In the genomic region with DNA sequence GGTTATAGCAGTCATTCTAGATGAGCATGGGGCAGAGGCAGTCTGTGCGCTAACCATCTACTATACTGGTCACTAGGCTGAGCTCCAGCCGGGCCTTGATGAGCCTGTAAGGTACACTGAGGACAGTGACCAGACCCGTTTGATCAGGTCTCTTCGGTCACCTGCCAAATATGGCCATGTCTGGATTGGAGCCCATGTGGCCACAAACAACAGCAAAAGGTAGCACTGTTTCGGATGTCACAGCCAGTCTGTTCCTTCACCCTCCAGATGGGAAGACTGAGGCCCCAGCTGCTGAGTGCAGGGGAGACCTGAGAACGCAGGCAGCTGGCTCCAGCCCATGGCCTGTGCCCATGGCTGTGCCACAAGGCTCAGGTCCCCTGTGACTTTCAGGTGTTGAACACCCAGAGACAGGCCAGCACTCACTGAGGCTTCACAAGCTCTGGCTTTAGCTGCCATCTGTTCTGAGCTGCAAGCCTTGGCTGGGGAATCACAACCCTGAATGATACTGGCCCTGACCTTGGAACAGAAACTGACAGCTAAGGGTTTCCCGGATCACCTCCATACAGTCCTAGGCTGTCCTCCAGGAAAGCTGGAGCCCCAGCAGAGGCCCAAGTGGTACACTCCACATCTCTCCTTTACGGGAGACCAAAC, we compare ENCODE assay signal across 15 mouse cellular contexts. TPM values are rescaled to one million over a fixed set of nuclear protein-coding genes. Genes with fewer than 3 reads are reported as not detected.
DNase-seq lines count a peak whose midpoint lies in the region; ATAC-seq and TF ChIP-seq lines count a peak whose summit lies in the region.
"Had no signal": no experiment of that assay in that cellular context is flagged by ENCODE, and none has a peak within 500 bp of the region (broad histone marks: within the 10 kb centered on the region; RNA-seq: fewer than 3 reads in every experiment).

No protein-coding gene starts in this region.

- peaks cover 35% of the 10 kb centered on the region for H3K4me1 ChIP-seq in midbrain, embryonic 10.5 days
- H3K4me1 ChIP-seq in midbrain, embryonic 16.5 days (ENCODE audit: control insufficient read depth, insufficient read depth, low read length): no peaks in the 10 kb centered on the region
- H3K4me1 ChIP-seq in cerebellum, adult 2 months (ENCODE audit: control insufficient read depth, insufficient read depth, low read length): peaks cover 39% of the 10 kb centered on the region

- H3K27ac ChIP-seq in midbrain, embryonic 10.5 days (replicated peaks): 0 out of 2 replicates have a peak overlapping the region, but pooled peaks have one; percentile 1
- no peak overlapping the region; the same call in 1 of the 2 replicates for H3K27ac ChIP-seq in midbrain, embryonic 16.5 days (ENCODE audit: low read length)
- H3K27ac ChIP-seq in cerebellum, adult 2 months (ENCODE audit: insufficient read depth, low read length): peak overlapping the region; percentile 40
- H3K27ac ChIP-seq: neural tube, embryonic 12.5 days had no signal

- no peak for TF ChIP-seq POLR2A in cerebellum, adult 2 months (IDR thresholded peaks at IDR 0.05; ENCODE audit: borderline replicate concordance, insufficient read depth, low read length)

- peaks cover 99% of the 10 kb centered on the region for H3K36me3 ChIP-seq in midbrain, embryonic 10.5 days
- peaks cover 19% of the 10 kb centered on the region; the same call in 1 of the 2 replicates for H3K36me3 ChIP-seq in midbrain, embryonic 16.5 days (ENCODE audit: control insufficient read depth, insufficient read depth, low read length)

- no peaks in the 10 kb centered on the region for H3K27me3 ChIP-seq in midbrain, embryonic 10.5 days (ENCODE audit: low read depth, poor library complexity, severe bottlenecking)
- H3K27me3 ChIP-seq in midbrain, embryonic 16.5 days (ENCODE audit: control insufficient read depth, insufficient read depth, low read depth, low read length): no peaks in the 10 kb centered on the region
- H3K27me3 ChIP-seq in cerebellum, adult 2 months (ENCODE audit: control insufficient read depth, insufficient read depth, low read length): no peaks in the 10 kb centered on the region
- H3K27me3 ChIP-seq: limb, embryonic 13.5 days; neural tube, embryonic 12.5 days had no signal

- DNase-seq in gastrocnemius, postnatal 25 days: peak; percentile 58
- DNase-seq in gastrocnemius, postnatal 36 days: no peak
- DNase-seq in midbrain, embryonic 10.5 days (ENCODE audit: low spot score): no peak
- DNase-seq in cerebellum, adult 2 months: peak; percentile 72 to 79
- DNase-seq in skeletal muscle tissue, adult 2 months (ENCODE audit: low read depth, low spot score): peak; percentile 61
- no peak for DNase-seq in layer of hippocampus, adult 18-20 months (ENCODE audit: low spot score in 2 of 2)
- DNase-seq: layer of hippocampus, adult 9-11 months; retina, postnatal 1 day had no signal

- H3K4me3 ChIP-seq in midbrain, embryonic 10.5 days: no peak overlapping the region
- no peak overlapping the region for H3K4me3 ChIP-seq in midbrain, embryonic 16.5 days (ENCODE audit: low read depth, low read length)
- no peak overlapping the region for H3K4me3 ChIP-seq in cerebellum, adult 2 months (replicated peaks; ENCODE audit: insufficient read depth, low read depth, low read length)
- H3K4me3 ChIP-seq: limb, embryonic 13.5 days; neural tube, embryonic 12.5 days had no signal

- ATAC-seq in midbrain, embryonic 16.5 days: no peak
- no peak for ATAC-seq in monocyte, adult 5-6 weeks (replicated peaks; ENCODE audit: insufficient number of reproducible peaks, low FRiP score, low TSS enrichment, poor library complexity, severe bottlenecking)
- ATAC-seq: CD4-positive, CD25-positive, alpha-beta regulatory T cell, adult 4 months; hindbrain, embryonic 16.5 days had no signal

- TF ChIP-seq CTCF in cerebellum, adult 2 months (IDR thresholded peaks at IDR 0.05; ENCODE audit: borderline replicate concordance, insufficient read depth, low read depth, low read length): no peak

- no peak overlapping the region for H3K4me2 ChIP-seq in midbrain, embryonic 16.5 days (ENCODE audit: low read length)
- H3K4me2 ChIP-seq: heart, embryonic 11.5 days; limb, embryonic 13.5 days; neural tube, embryonic 12.5 days had no signal

- 94% methylated on average over 8 of the region's 8 CpGs for WGBS in midbrain, embryonic 10.5 days
- 93% methylated on average over 8 of the region's 8 CpGs for WGBS in midbrain, embryonic 16.5 days
- 28% methylated on average over 8 of the region's 8 CpGs for WGBS in cerebellum, adult 2 months

- no peaks in the 10 kb centered on the region for H3K9me3 ChIP-seq in midbrain, embryonic 10.5 days (replicated peaks)
- no peaks in the 10 kb centered on the region for H3K9me3 ChIP-seq in midbrain, embryonic 16.5 days (replicated peaks; ENCODE audit: control insufficient read depth, low read length, poor library complexity, severe bottlenecking)
- H3K9me3 ChIP-seq: limb, embryonic 13.5 days; neural tube, embryonic 12.5 days had no signal

- intact Hi-C loops in gastrocnemius, postnatal 36 days (cut with DNase I): loop anchor here (2.0 kb wide), 1 partner anchor 15 kb away; no protein-coding TSS in a partner anchor

- no peak overlapping the region for H3K9ac ChIP-seq in midbrain, embryonic 16.5 days (ENCODE audit: low read depth, low read length)
- H3K9ac ChIP-seq: limb, embryonic 13.5 days; neural tube, embryonic 12.5 days had no signal

RNA-seq across cellular contexts. Expression of gene Rflna, which starts 36.5 kb away (rescaled TPM):
- total RNA-seq in gastrocnemius, postnatal 25 days (2021): under 1 TPM; 0.33 to 0.43 TPM
- under 1 TPM in 1 of 2 experiments, not detected in 1; 0.15 TPM for total RNA-seq in gastrocnemius, postnatal 36 days (2021)
- polyA plus RNA-seq in midbrain, embryonic 10.5 days (2016; fragmentation: Nextera tagmentation; extraction: Ambion mirVana): 6.8 TPM in 2 replicates
- 4.9 and 7.1 TPM in 2 replicates for polyA plus RNA-seq in midbrain, embryonic 16.5 days (2015; fragmentation: Nextera tagmentation; extraction: Ambion mirVana)
- polyA plus RNA-seq in cerebellum, adult 2 months (2012; rRNA removed): 0.61 and 1.4 TPM in 2 replicates
- not detected in 3 replicates for total RNA-seq in monocyte, adult 5-6 weeks (2017)
- total RNA-seq in layer of hippocampus, adult 18-20 months (2021): under 1 TPM; 0.37 to 0.38 TPM
- polyA plus RNA-seq: CD4-positive, CD25-positive, alpha-beta regulatory T cell, adult 4 months had no signal

Comparison
In these comparisons a context has a peak if more than half of its experiments do, and no peak if none do; other contexts are left out.
1. DNase-seq: peak in gastrocnemius, postnatal 25 days (single experiment), cerebellum, adult 2 months (2 of 2) and skeletal muscle tissue, adult 2 months (single experiment); none in gastrocnemius, postnatal 36 days (0 of 2), midbrain, embryonic 10.5 days (single experiment) and layer of hippocampus, adult 18-20 months (0 of 2).